Mouse (Mus musculus): ENCODE measurements around the gene Rapgef2. TPM values are rescaled to one million over a fixed set of nuclear protein-coding genes. Genes with fewer than 3 reads are reported as not detected.

Gene Rapgef2
- polyA plus RNA-seq, 1 experiment: 8.7 TPM

DNA sequence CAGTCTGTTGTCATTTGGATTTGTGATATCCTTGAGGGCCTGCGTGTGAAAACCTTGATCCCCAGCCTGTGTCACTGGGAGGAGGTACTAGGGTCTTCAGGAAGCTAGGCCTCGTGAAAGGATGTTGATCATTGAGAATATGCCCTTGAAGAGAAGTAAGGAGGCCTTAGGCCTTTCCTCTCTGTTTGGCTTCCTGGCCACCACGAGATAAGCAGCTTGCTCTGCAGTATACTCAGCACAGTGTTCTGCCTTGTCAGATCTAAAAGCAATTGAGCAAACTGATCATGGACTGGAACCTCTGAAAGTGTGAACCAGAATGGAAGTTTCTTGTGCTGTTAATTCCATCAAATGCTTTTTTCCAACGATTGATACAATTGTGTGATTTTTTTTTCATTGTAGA, 255.5 kb downstream of the Rapgef2 start:
- H3K36me3 ChIP-seq (ENCODE audit: control insufficient read depth, insufficient read depth, low read length): no peaks in the 10 kb centered on the region
- H3K4me3 ChIP-seq (ENCODE audit: control insufficient read depth, insufficient read depth, low read length): no peak overlapping the region
- no peak overlapping the region for H3K27ac ChIP-seq (ENCODE audit: control insufficient read depth, insufficient read depth, low read length)
- WGBS: 90% methylated on average over 4 of the region's 4 CpGs
- TF ChIP-seq CTCF (IDR thresholded peaks at IDR 0.05; ENCODE audit: borderline replicate concordance, control insufficient read depth, extremely low read depth, insufficient read depth, low read length, poor library complexity) (no peak), POLR2A (IDR thresholded peaks at IDR 0.05; ENCODE audit: control insufficient read depth, extremely low read depth, insufficient read depth, low read length, poor library complexity) (no peak)
- DNase-seq: no peak
- H3K27me3 ChIP-seq (ENCODE audit: control insufficient read depth, insufficient read depth, low read length): no peaks in the 10 kb centered on the region
- no peaks in the 10 kb centered on the region for H3K4me1 ChIP-seq (replicated peaks; ENCODE audit: control insufficient read depth, insufficient read depth, low read length)

DNA sequence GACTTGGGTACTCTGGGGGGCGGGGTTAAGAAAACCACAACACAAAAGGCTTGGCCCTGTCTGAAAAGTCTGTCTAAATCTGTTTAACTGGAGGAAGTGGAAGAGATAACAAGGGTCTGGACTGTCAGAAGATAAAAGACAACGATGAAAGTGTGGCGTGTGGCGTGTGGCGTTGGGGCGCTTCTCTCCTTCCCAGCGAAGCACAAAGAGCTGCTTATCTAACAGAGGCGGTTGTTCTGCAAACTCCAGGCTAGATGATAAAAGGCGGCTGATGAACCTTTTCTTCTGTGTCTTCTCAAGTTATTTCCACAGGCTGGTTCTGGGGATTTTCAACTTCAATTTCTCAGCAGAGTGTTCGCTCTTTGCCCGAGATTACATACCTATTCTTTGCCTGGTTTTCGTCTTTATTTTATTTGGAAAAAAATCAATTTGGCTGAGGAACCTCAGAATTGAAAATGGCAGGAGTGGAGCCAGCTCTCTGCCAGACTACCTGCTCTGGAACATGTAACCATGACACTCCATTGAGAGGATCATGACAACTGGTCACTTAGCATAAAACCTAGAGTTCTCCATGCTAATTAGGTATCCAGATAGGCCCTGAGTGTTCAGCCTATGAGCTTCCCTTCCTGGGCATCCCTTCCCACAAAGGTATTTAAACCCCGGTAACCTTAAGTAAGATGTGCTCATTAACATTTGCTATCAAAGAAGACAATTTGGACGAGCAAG, 258.0 kb downstream of the Rapgef2 start:
- 17% methylated on average over 14 of the region's 14 CpGs for WGBS

DNA sequence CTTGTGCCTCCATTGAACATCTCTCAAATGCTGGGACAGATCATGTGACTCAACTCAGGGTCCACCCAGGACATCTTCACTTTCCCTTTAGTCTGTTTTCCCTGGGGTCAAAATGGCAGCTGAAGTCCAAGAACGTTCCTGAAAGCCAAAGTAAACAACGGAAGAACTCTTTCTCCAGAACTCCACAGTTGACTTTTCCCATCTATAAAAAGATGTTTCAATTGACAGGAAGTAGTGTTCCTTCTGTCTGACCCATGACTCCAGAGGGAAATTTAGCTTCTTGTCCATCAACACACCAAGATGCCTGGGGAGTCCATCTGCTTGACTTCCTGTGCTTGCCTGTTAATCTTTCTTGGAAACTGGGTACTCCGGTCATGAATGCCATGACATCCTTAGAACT, 260.3 kb downstream of the Rapgef2 start:
- Histone ChIP-seq H3K27me3 (ENCODE audit: control insufficient read depth, insufficient read depth, low read length) (no peaks in the 10 kb centered on the region), H3K27ac (ENCODE audit: control insufficient read depth, insufficient read depth, low read length) (no peak overlapping the region), H3K4me1 (replicated peaks; ENCODE audit: control insufficient read depth, insufficient read depth, low read length) (no peaks in the 10 kb centered on the region), H3K36me3 (ENCODE audit: control insufficient read depth, insufficient read depth, low read length) (no peaks in the 10 kb centered on the region), H3K4me3 (ENCODE audit: control insufficient read depth, insufficient read depth, low read length) (no peak overlapping the region)
- no peak for TF ChIP-seq CTCF (IDR thresholded peaks at IDR 0.05; ENCODE audit: borderline replicate concordance, control insufficient read depth, extremely low read depth, insufficient read depth, low read length, poor library complexity)
- TF ChIP-seq POLR2A (IDR thresholded peaks at IDR 0.05; ENCODE audit: control insufficient read depth, extremely low read depth, insufficient read depth, low read length, poor library complexity): no peak
- 96% methylated on average over 3 of the region's 3 CpGs for WGBS
- DNase-seq: no peak

More for the DNA sequence above, 258.0 kb downstream of the Rapgef2 start:
- Histone ChIP-seq H3K4me1 (replicated peaks; ENCODE audit: control insufficient read depth, insufficient read depth, low read length) (no peaks in the 10 kb centered on the region), H3K27me3 (ENCODE audit: control insufficient read depth, insufficient read depth, low read length) (no peaks in the 10 kb centered on the region), H3K4me3 (ENCODE audit: control insufficient read depth, insufficient read depth, low read length) (no peak overlapping the region), H3K27ac (ENCODE audit: control insufficient read depth, insufficient read depth, low read length) (no peak overlapping the region), H3K36me3 (ENCODE audit: control insufficient read depth, insufficient read depth, low read length) (no peaks in the 10 kb centered on the region)
- no peak for DNase-seq
- TF ChIP-seq POLR2A (IDR thresholded peaks at IDR 0.05; ENCODE audit: control insufficient read depth, extremely low read depth, insufficient read depth, low read length, poor library complexity): no peak
- TF ChIP-seq CTCF (IDR thresholded peaks at IDR 0.05; ENCODE audit: borderline replicate concordance, control insufficient read depth, extremely low read depth, insufficient read depth, low read length, poor library complexity): no peak

DNA sequence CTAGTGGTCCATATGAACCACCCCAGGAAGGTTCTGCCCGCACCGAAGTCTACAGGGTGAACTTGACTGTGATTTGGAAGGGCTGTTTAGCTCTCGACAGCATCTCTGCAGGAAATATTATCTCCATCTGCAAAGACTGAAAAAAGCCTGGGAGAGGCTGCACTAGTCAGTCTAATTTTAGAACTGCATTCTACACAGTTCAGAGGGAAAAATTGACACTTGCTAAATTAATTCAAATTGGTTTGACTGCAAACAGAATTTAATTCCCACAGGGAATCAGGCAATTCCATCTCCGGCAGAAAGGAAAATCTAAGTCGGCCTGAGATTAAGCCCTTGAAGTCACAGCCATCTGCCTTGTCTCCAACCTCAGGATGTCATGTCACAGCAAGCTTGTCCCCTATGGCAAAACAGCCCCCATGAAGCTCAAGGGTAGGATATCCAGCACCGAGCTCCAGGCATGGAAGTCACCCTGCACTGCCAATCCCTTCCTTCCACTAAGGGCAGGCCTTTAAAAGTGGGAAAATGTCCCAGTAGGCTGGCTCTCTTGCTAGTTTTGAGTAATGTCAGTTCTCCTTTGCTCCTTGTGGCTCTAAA, 262.5 kb downstream of the Rapgef2 start:
- no peak overlapping the region for H3K27ac ChIP-seq (ENCODE audit: control insufficient read depth, insufficient read depth, low read length)
- H3K27me3 ChIP-seq (ENCODE audit: control insufficient read depth, insufficient read depth, low read length): no peaks in the 10 kb centered on the region
- no peak for DNase-seq
- 93% methylated on average over 6 of the region's 6 CpGs for WGBS
- no peak for TF ChIP-seq CTCF (IDR thresholded peaks at IDR 0.05; ENCODE audit: borderline replicate concordance, control insufficient read depth, extremely low read depth, insufficient read depth, low read length, poor library complexity)
- TF ChIP-seq POLR2A (IDR thresholded peaks at IDR 0.05; ENCODE audit: control insufficient read depth, extremely low read depth, insufficient read depth, low read length, poor library complexity): no peak
- H3K4me3 ChIP-seq (ENCODE audit: control insufficient read depth, insufficient read depth, low read length): no peak overlapping the region
- H3K36me3 ChIP-seq (ENCODE audit: control insufficient read depth, insufficient read depth, low read length): no peaks in the 10 kb centered on the region
- H3K4me1 ChIP-seq (replicated peaks; ENCODE audit: control insufficient read depth, insufficient read depth, low read length): no peaks in the 10 kb centered on the region

DNA sequence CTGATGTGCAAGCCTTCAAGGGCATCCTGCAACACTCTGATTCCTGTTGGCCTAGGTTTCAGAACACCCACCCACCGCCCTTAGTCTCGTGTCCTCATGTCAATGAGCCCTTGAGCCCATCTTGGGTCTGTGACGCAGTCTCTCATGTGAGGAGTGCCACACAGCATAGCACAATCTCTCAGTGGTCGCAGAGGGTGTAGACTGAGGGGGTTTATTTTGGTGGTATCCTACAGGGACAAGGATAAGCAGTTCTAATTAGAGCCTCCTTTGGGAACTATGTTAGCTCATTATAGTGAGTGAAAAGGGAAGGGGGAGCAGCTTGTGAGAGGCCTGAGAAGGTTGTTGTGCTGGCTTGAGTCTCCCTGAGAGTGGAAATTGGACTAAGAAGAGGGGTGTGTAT, 263.6 kb downstream of the Rapgef2 start:
- no peaks in the 10 kb centered on the region for H3K4me1 ChIP-seq (replicated peaks; ENCODE audit: control insufficient read depth, insufficient read depth, low read length)
- no peak overlapping the region for H3K4me3 ChIP-seq (ENCODE audit: control insufficient read depth, insufficient read depth, low read length)
- H3K36me3 ChIP-seq (ENCODE audit: control insufficient read depth, insufficient read depth, low read length): no peaks in the 10 kb centered on the region
- no peak for DNase-seq
- TF ChIP-seq CTCF (IDR thresholded peaks at IDR 0.05; ENCODE audit: borderline replicate concordance, control insufficient read depth, extremely low read depth, insufficient read depth, low read length, poor library complexity) (no peak), POLR2A (IDR thresholded peaks at IDR 0.05; ENCODE audit: control insufficient read depth, extremely low read depth, insufficient read depth, low read length, poor library complexity) (no peak)
- WGBS: 86% methylated on average over 4 of the region's 4 CpGs
- no peaks in the 10 kb centered on the region for H3K27me3 ChIP-seq (ENCODE audit: control insufficient read depth, insufficient read depth, low read length)
- H3K27ac ChIP-seq (ENCODE audit: control insufficient read depth, insufficient read depth, low read length): no peak overlapping the region

DNA sequence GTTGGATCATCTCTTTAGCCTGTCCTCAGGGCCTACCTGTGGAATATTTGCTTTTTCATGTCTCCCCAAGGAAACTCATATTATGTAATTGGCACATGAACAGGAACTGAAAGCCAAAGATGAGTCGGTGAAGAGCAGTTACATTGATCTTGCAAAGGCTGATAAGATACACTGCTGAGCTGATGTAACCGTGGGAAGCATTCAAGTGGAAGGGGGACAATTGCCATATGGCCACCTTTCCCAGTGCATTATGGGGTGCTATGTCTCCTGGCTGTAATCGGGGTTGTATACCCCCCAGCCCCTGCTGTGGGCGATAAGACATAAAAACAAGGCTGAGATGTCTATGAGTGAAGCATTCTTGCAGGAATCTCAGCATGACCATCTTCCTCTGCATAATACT, 268.9 kb downstream of the Rapgef2 start:
- H3K27ac ChIP-seq (ENCODE audit: control insufficient read depth, insufficient read depth, low read length): no peak overlapping the region
- TF ChIP-seq POLR2A (IDR thresholded peaks at IDR 0.05; ENCODE audit: control insufficient read depth, extremely low read depth, insufficient read depth, low read length, poor library complexity) (no peak), CTCF (IDR thresholded peaks at IDR 0.05; ENCODE audit: borderline replicate concordance, control insufficient read depth, extremely low read depth, insufficient read depth, low read length, poor library complexity) (no peak)
- no peaks in the 10 kb centered on the region for H3K27me3 ChIP-seq (ENCODE audit: control insufficient read depth, insufficient read depth, low read length)
- no peak for DNase-seq
- no peaks in the 10 kb centered on the region for H3K4me1 ChIP-seq (replicated peaks; ENCODE audit: control insufficient read depth, insufficient read depth, low read length)
- WGBS: 83% methylated on average over 4 of the region's 4 CpGs
- H3K36me3 ChIP-seq (ENCODE audit: control insufficient read depth, insufficient read depth, low read length): no peaks in the 10 kb centered on the region
- H3K4me3 ChIP-seq (ENCODE audit: control insufficient read depth, insufficient read depth, low read length): no peak overlapping the region

Data from thymus, adult 2 months (tissue).